Mouse (Mus musculus) gastrocnemius, postnatal 14 days (tissue): ENCODE measurements around the gene Zfp768. TPM values are rescaled to one million over a fixed set of nuclear protein-coding genes. Genes with fewer than 3 reads are reported as not detected.
"Not testable (repeated sequence)": the region's sequence is repeated elsewhere in the genome, so short reads cannot be mapped to it uniquely, and the experiment has no call there.

ENCODE experiments used
- DNase-seq: peaks from one replicate; pipeline ENCODE4 v3.0.0; 2021; ENCODE audit warnings: mixed read lengths
- intact Hi-C: fragments of 180-260 bp; cut with DNase I; formaldehyde crosslinking; loops from one replicate; pipeline ENCODE4 v1.15.1; 2025; ENCODE audit warnings: low total_unique reads
- long read RNA-seq, 2 experiments: library from polyadenylated mRNA; stranded (forward); transcript quantifications; one replicate each; pipeline ENCODE4 v2.0.0; 2021
- total RNA-seq, 2 experiments: library from RNA; stranded (reverse); gene quantifications; 2 replicates each; pipeline ENCODE4 v1.2.3; 2021

Zfp768 gene
- total RNA-seq = 10 to 100 TPM; 21.4 to 25.7 TPM
- long read RNA-seq, experiment 1, transcript Zfp768-201 (2 exons, 2,356 nt) = major isoform, 24 of 29 reads
- long read RNA-seq, experiment 1, partial matches to known transcripts = 0 of 29 reads
- long read RNA-seq, experiment 1, other reads (novel, unspliced or antisense) = 5 of 29 reads
- long read RNA-seq, experiment 2, transcript Zfp768-201 (2 exons, 2,356 nt) = major isoform, 29 of 37 reads
- long read RNA-seq, experiment 2, partial matches to known transcripts = 0 of 37 reads
- long read RNA-seq, experiment 2, other reads (novel, unspliced or antisense) = 8 of 37 reads

DNA sequence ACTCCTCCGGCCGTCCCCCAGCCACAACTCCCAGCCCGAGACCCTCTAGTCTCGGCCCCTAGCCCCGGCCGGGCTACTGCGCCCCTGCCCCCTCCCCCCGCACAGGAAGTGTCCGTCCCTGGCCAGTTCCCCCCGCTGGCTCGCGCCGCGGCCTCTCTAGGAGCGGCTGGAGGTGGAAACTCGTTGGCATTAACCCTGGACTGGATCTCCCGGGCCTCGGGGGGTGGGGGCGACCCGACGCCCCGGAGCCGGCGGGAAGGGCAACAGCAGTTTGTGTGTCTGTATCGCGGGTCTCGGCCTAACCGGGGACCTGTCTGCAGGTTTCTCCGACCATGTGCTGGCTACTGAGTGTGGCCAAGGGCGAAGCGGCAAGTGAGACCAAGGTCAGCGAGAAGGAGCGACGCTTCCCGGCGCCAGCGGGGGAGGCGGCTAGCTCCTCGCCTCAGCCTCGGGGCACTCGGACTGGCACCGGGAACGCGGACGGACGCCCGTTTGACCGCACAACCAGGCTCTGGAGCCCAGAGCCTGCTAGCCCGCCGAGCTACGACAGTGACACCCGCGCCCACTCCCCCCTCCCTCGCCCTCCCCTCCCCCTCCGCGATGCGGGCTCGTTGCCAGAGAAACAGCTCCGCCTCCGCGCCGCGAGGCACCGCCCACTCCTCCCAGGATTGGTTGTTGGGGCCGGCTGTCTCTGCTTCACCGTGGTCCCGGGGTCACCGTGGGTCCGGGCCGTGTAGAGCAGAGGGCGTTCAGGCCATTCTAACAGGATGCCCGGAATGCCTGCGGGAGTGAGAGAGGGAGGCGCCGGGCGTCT lies at the start of gene Zfp768:
TSS of gene Zfp768 (minus strand) at position 78 of the 814 bp plus-strand sequence.
- intact Hi-C loops = no loop called here
- DNase-seq = peak; percentile 95

- DNase-seq = no peak
- intact Hi-C loops = no loop called here
Observed at GRCm38 (mm10) chr7:127393944-127394333, 48.5 kb upstream of the Zfp768 start.

- intact Hi-C loops = no loop called here
Observed at GRCm38 (mm10) chr7:127393157-127393943, 48.0 kb upstream of the Zfp768 start, which contains the start of gene E430018J23Rik. Gene E430018J23Rik, minus strand, starts transcription at chr7:127393629.

GRCm38 (mm10) chr7:127392251-127392824 lies 46.9 kb upstream of the Zfp768 start:
- DNase-seq = no peak
- intact Hi-C loops = no loop called here

More at GRCm38 (mm10) chr7:127393157-127393943, 48.0 kb upstream of the Zfp768 start, which contains the start of gene E430018J23Rik:
- peak; percentile 96 for DNase-seq

GRCm38 (mm10) chr7:127391538-127391937 lies 46.1 kb upstream of the Zfp768 start:
- DNase-seq = no peak
- intact Hi-C loops = no loop called here

DNA sequence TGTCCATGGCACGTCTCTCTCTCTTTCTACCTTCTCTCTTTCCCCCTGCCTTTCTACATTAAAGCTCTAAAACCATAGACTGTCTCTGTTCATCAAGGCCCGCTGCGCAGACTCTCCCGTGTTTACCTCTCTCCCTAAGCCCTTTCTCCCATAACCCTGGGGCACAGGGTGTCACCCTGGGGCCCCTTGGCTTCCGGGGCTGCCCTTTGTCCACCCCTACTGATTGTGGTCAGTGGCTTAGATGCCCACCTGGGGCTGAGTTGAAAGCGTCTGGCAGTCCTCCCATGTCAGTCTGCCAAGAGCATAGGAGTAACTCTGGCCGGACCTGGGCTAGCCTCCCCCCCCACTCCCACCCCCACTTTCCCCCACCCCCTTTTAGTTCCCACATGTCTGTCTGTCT lies 44.9 kb upstream of the Zfp768 start:
- intact Hi-C loops = no loop called here
- no peak for DNase-seq

- intact Hi-C loops, DNase-seq: not testable (repeated sequence)
Observed at GRCm38 (mm10) chr7:127388201-127388600, 42.8 kb upstream of the Zfp768 start.

- DNase-seq = peak; percentile 88
- intact Hi-C loops = no loop called here
Observed at GRCm38 (mm10) chr7:127386641-127387392, 41.4 kb upstream of the Zfp768 start, which contains the start of gene 9130019O22Rik. Gene 9130019O22Rik, minus strand, starts transcription at chr7:127387166.

GRCm38 (mm10) chr7:127385560-127385959 lies 40.2 kb upstream of the Zfp768 start:
- DNase-seq, intact Hi-C loops: not testable (repeated sequence)

GRCm38 (mm10) chr7:127378310-127378921 lies 33.0 kb upstream of the Zfp768 start:
- no peak for DNase-seq
- intact Hi-C loops = no loop called here

DNA sequence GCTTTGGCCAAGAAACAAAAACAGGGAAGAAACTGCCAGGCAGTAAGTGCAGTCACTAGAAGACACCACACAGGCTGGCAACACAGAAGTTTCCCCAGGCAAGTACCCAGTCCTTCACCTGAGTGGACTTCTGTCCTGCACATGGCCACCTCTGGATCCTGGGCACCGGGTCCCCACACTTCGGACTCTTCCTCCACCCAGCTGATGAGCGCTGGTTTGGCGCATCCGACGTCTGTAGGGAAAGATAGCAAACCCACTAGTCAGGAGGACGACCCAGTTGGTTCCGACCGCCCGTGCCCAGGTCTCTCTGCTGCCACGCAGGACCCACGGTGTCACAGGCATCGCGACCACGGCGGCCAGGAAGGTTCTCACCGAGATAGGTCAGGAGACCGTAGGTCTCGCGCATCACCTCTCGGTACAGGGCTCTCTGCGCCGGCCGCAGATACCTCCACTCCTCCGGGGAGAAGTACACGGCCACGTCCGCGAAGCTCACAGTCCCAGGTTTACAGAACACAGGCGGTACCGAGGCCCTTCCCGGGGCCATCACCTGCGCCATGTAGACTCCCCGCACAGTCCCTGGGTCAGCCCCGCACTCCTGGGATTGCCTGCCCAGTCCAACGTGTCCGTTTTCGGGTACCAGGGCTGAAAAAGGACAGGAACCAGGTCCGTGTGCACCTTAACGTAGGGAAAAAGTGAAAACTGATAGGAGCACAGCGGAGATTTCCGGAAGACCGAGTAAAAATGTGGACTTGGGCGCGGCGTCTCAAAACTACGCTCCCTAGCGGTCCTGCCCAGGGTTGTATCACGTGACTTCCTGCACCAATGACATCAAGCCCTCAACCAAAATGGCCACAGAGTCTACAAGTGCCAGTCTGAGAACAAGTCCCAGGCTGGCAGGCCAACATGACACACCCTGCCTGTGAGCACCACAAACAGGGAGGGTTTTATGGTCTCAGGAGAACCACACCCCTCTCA lies 30.2 kb upstream of the Zfp768 start, which contains the start of gene Zfp747:
TSS of gene Zfp747 (minus strand) at position 780 of the 975 bp plus-strand sequence.
- intact Hi-C loops = not testable (repeated sequence)
- peak; percentile 91 for DNase-seq

DNA sequence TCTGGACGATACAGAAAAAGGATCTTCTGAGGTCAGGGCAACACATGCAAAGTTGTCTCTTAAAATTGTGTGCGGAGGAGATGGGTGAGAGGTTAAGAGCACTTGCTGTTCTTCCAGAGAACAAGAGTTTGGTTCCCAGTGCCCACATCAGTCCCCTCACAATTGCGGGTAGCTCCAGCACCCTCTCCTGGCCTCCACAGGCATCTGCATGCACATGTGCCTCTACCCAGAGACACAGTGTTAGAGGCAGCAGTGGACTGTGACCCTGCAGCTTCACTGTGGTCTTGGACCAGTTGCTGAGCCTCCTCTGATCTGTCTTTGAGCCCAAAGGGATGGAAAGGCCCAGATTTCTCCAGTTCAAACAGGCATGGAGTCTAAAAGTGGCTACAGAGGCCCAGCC lies 26.5 kb upstream of the Zfp768 start:
- intact Hi-C loops, DNase-seq: not testable (repeated sequence)

- intact Hi-C loops = no loop called here
- DNase-seq = no peak
Observed at GRCm38 (mm10) chr7:127371213-127371612, 25.8 kb upstream of the Zfp768 start.

- intact Hi-C loops = no loop called here
- no peak for DNase-seq
Observed at GRCm38 (mm10) chr7:127366249-127366648, 20.9 kb upstream of the Zfp768 start.

- DNase-seq = no peak
- intact Hi-C loops = loop anchor here (5.0 kb wide), 2 partner anchors 33 to 133 kb away; no protein-coding TSS in a partner anchor
Observed at GRCm38 (mm10) chr7:127364166-127364565, 18.8 kb upstream of the Zfp768 start.

- intact Hi-C loops = loop anchor here (5.0 kb wide), 2 partner anchors 34 to 134 kb away; no protein-coding TSS in a partner anchor
- DNase-seq = no peak
Observed at GRCm38 (mm10) chr7:127363475-127363921, 18.1 kb upstream of the Zfp768 start.

DNA sequence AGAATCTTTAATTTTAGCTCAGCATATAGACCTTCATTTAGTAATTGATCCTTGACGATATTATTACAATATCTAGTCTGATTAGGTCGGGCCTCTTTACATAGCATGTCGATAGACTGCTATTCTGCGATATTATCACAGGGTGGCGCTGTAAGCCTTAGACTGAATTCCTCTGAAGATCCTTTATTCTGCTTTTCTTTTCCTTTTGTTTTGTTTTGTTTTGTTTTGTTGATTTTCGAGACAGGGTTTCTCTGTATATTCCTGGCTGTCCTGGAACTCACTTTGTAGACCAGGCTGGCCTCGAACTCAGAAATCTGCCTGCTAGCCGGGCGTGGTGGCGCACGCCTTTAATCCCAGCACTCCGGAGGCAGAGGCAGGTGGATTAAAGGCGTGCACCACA lies 17.0 kb upstream of the Zfp768 start:
- not testable (repeated sequence) for DNase-seq
- intact Hi-C loops = loop anchor here (5.0 kb wide), 2 partner anchors 35 to 135 kb away; no protein-coding TSS in a partner anchor
